Mouse (Mus musculus) hematopoietic stem cell, adult 5-6 weeks (primary cell): Measurements from ENCODE around the gene Ptpra. TPM values are rescaled to one million over a fixed set of nuclear protein-coding genes. Genes with fewer than 3 reads are reported as not detected.

Experiments used
- ATAC-seq, 2 experiments: fragments of 125-278 bp in 1 of 2; replicated peaks in 1 of 2; 2 replicates each; pipeline ENCODE4 v1.8.0; 2016 to 2017; ENCODE audit warnings: inconsistent platforms in 2 of 2, mild to moderate bottlenecking in 2 of 2, moderate number of reproducible peaks in 2 of 2, low read depth in 1 of 2, moderate TSS enrichment in 1 of 2; ENCODE audit not compliant: low FRiP score in 2 of 2, poor library complexity in 2 of 2, severe bottlenecking in 2 of 2, insufficient read depth in 1 of 2, low TSS enrichment in 1 of 2
- total RNA-seq: library from RNA; stranded (forward); fragments of 172-1452, 232-1000 nt; gene quantifications from 2 replicates; pipeline ENCODE4 v1.2.3, GENCODE M21; 2017

Gene Ptpra
- total RNA-seq, 1 experiment from 2014 or later, result 155 TPM

GRCm38 (mm10) chr2:130564983-130565382 is 114.9 kb downstream of the Ptpra start:
- ATAC-seq, result no peak

DNA sequence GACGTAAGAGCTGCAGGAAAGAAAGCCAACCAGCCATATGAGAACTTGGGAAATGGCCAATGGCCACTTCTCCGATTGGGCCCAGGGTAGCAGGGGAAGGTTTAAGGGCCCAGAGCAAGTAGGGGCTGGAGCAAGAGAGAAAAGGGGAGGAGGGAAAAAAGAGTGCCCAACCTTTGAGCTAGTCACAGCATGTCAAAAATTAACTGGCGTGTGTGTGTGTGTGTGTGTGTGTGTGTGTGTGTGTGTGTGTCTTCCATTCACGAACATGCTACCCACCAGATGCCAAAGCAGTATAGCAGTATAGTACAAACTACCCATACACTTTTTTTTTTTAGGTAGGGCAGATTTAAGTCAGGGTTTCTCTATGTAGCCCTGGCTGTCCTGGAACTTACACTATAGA is 118.8 kb downstream of the Ptpra start:
- no peak for ATAC-seq

DNA sequence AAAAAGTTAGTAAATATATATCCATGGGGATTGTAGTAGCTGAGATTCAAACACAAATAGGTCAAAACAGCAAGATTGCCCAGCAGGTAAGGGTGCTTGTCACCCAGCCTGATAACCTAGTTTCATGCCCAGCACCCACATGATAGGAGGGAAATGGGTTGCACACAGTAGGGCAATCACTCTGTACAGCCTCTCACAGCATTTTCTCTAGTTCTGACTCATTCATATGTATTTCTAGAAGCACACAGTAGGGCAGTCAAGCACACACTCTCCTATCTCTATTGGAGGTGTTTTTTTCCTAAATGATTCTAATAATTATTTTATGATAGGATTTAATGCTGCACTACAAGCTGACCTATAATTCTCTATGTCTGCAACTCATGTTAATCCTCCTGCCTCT is 119.8 kb downstream of the Ptpra start:
- ATAC-seq, result no peak

DNA sequence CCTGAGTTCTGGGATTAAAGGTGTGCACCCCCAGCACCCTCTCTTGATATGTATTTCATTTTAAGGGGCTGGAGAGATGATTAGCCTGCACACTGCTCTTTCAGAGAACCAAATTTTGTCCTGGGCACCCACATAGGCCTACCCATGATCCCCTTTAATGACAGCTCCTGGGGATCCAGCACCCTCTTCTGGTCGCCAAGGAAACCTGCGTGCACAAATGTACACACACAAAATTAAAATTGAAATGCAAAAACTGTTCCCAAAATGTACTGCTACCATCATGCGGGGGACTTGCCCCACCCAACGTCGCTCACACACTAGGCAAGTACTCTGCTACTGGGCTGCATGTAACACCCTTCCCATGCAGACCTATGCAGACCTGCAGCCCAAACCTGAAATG is 124.9 kb downstream of the Ptpra start:
- ATAC-seq, result no peak

DNA sequence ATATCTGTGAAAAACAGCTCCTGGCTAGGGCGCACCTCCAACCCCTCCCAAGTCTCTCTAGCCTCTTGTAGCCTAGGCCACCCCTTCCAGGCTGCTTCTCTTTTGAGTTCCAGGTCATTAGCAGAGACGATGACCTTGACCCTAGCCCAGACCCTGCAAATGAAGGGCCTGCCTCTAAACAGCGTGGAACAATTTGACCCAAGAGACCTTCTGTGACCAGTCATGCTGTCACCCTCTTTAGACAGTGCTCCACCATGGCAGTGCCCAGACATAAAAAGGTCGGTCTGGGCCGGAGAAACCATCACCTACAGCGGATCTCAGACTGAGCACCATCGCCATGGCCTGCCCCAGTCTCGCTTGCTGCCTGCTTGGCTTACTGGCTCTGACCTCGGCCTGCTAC is 125.8 kb downstream of the Ptpra start, which contains the start of gene Oxt:
Oxt (plus strand) TSS at position 301 of the 400 bp plus-strand sequence.
- ATAC-seq, result no peak

GRCm38 (mm10) chr2:130576564-130576963 is 126.5 kb downstream of the Ptpra start:
- 0 out of 4 replicates have a peak, but pooled peaks of 1 of the 2 experiments have one; percentile 14 for ATAC-seq

GRCm38 (mm10) chr2:130577021-130577420 is 126.9 kb downstream of the Ptpra start:
- no peak for ATAC-seq

GRCm38 (mm10) chr2:130577632-130578031 is 127.6 kb downstream of the Ptpra start:
- peak; percentile 23 to 29; a peak in 1 of 4 replicates for ATAC-seq

DNA sequence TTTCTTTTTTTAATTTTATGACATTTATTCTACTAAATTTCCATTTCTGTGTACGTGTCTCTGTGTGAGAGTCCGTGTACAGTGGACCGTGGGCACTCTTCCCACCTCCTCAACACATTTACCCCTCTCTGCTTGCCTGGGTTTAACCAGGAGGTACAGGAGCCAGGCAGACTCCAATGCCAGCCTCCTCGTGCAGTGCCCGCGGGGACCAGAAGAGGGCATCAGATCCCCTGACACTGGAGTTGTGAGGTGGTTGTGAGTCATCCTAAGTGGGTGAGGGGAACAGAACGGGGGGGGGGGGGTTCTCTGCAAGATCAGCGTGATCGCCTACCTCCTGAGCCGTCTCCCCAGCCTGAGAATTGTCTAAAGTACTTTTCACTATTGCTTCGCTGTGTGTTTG is 128.1 kb downstream of the Ptpra start:
- no peak; a peak in 1 of 4 replicates for ATAC-seq

GRCm38 (mm10) chr2:130579791-130580190 is 129.7 kb downstream of the Ptpra start:
- no peak for ATAC-seq

GRCm38 (mm10) chr2:130581201-130581600 is 131.1 kb downstream of the Ptpra start:
- no peak for ATAC-seq

GRCm38 (mm10) chr2:130582552-130582951 is 132.5 kb downstream of the Ptpra start, which contains the start of gene Avp:
Gene Avp, minus strand, starts transcription at chr2:130582554.
- ATAC-seq, result no peak

- no peak for ATAC-seq
Observed at GRCm38 (mm10) chr2:130583902-130584560, 134.0 kb downstream of the Ptpra start.

- no peak for ATAC-seq
Observed at GRCm38 (mm10) chr2:130586016-130586415, 135.9 kb downstream of the Ptpra start.

DNA sequence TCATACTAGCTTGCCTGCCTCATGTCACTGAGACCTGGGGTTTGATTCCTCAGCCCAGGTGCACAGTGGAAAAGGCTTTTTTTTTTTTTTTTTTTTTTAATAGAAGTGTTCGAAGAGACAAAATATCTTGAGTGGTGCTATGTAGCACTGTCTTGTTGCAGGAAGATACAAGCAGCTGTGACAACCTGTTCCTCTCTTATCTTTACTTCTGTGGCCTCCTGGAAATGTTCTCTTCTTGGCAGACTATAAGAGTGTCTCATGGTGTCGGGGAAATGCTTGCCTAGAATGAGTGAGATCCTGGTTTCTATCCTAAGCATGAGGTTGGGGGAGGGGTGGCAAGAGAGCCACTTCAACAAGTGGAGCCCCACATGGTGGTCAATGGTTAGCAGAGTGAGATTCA is 138.3 kb downstream of the Ptpra start:
- ATAC-seq, result no peak

DNA sequence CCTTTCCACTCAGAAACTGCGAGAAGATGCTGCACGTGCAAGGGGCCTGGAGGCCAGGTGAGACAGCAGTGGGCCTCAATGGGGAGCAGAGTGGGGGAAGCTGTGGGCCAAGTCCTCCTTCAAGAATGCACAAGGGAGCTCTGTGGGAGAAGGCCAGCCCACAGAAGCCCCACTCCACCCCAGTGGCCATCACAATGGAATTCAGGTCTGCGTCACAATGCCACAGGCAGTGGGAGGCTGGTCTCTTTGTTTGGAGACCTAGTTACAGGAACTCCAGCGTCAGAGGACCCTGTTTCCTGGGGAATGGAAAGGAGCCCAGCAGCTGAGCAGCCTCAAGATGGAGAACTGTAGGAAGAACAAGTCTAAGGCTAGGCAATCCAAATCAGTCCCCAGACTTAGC is 139.1 kb downstream of the Ptpra start:
- no peak for ATAC-seq

DNA sequence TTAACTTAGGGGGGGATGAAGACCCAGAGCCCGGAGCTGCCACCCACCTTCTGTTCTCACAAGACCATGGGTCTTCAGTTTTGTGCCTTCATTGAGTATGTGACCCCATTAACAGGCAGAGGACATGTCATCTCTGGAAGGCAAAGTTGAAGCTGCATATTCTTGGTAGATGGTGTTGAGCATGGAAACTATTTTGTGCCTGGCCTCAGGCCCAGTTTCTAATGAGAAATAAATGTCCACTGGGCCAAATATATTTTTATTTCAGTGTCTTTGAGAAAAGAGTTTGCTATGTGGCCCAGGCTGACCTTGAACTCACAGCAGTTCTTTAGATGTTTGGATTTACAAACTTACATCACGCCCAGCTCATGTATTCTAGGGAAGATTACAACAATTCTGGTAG is 139.7 kb downstream of the Ptpra start:
- ATAC-seq, result no peak

DNA sequence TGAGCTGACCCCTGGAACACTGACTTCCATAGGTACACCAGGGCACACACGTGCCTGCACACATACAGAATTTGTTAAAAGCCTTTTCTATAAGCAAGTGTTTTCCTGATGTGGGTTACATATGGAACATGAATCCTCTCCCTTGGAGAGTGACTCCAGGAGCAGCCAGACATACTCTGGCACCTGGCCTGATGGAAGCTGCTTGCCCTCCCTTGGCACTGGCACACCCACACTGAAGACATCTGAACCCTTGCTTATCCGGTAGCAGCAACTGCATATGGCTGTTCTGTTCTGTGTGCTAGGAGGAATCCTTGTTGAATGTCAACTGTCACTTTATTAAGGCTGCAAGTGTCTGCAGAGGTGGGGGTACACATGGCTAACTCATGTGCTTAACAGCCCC is 140.9 kb downstream of the Ptpra start:
- no peak for ATAC-seq

GRCm38 (mm10) chr2:130595596-130595995 is 145.5 kb downstream of the Ptpra start:
- no peak for ATAC-seq
